Mouse (Mus musculus) retina, adult 2 months (tissue): ENCODE data around the gene Slc36a2.
A peak's percentile ranks its signal among the peaks of the same experiment; 100 is the strongest.

Experiments used
- DNase-seq: peaks from one replicate; pipeline ENCODE4 v3.0.0-alpha.2; 2012; ENCODE audit warnings: low read depth, low spot score

Slc36a2 gene

GRCm38 (mm10) chr11:55184733-55185291 is at the start of gene Slc36a2:
TSS of gene Slc36a2 (minus strand) at chr11:55185077.
- no peak for DNase-seq

- DNase-seq = no peak
These were observed 49.4 kb upstream of the Slc36a2 start for GRCm38 (mm10) chr11:55234288-55234687.

- DNase-seq = no peak
These were observed 46.2 kb upstream of the Slc36a2 start for GRCm38 (mm10) chr11:55231034-55231433.

- DNase-seq = no peak
These were observed 36.4 kb upstream of the Slc36a2 start for GRCm38 (mm10) chr11:55221306-55221705.

- DNase-seq = no peak
These were observed 33.6 kb upstream of the Slc36a2 start for GRCm38 (mm10) chr11:55218473-55218872.

GRCm38 (mm10) chr11:55217880-55218279 is 33.0 kb upstream of the Slc36a2 start:
- no peak for DNase-seq

GRCm38 (mm10) chr11:55217418-55217817 is 32.5 kb upstream of the Slc36a2 start:
- DNase-seq = no peak

GRCm38 (mm10) chr11:55216830-55217229 is 32.0 kb upstream of the Slc36a2 start:
- DNase-seq = no peak

GRCm38 (mm10) chr11:55216061-55216460 is 31.2 kb upstream of the Slc36a2 start:
- DNase-seq = no peak

- DNase-seq = no peak
These were observed 30.1 kb upstream of the Slc36a2 start for GRCm38 (mm10) chr11:55214978-55215377.

- no peak for DNase-seq
These were observed 29.3 kb upstream of the Slc36a2 start for GRCm38 (mm10) chr11:55214161-55214560.

GRCm38 (mm10) chr11:55213518-55213917 is 28.6 kb upstream of the Slc36a2 start:
- DNase-seq = no peak

GRCm38 (mm10) chr11:55209626-55210353 is 24.9 kb upstream of the Slc36a2 start:
- DNase-seq = no peak

GRCm38 (mm10) chr11:55209032-55209431 is 24.2 kb upstream of the Slc36a2 start:
- no peak for DNase-seq

GRCm38 (mm10) chr11:55208001-55208690 is 23.3 kb upstream of the Slc36a2 start:
- DNase-seq = no peak

- no peak for DNase-seq
These were observed 19.7 kb upstream of the Slc36a2 start for GRCm38 (mm10) chr11:55204602-55205001.

- DNase-seq = peak; percentile 85
These were observed 19.3 kb upstream of the Slc36a2 start, which contains the start of gene Slc36a1 for GRCm38 (mm10) chr11:55204159-55204596. TSS of gene Slc36a1 (plus strand) at chr11:55204350.

GRCm38 (mm10) chr11:55197740-55198510 is 13.0 kb upstream of the Slc36a2 start:
- DNase-seq = no peak

GRCm38 (mm10) chr11:55197086-55197485 is 12.2 kb upstream of the Slc36a2 start:
- DNase-seq = no peak

- DNase-seq = no peak
These were observed 5.3 kb upstream of the Slc36a2 start for GRCm38 (mm10) chr11:55190216-55190615.

- DNase-seq = no peak
These were observed 2.9 kb upstream of the Slc36a2 start for GRCm38 (mm10) chr11:55187777-55188176.

GRCm38 (mm10) chr11:55187292-55187691 is 2.4 kb upstream of the Slc36a2 start:
- DNase-seq = no peak
